Mouse (Mus musculus): ENCODE measurements at regions not wholly inside any gene's neighbourhood (a gene's known extent, or its start where the extent isn't known, plus 50 kb on each side); places are given as distances from the start of the nearest gene placed in this dataset.

GRCm38 (mm10) chr10:122386748-122387147 lies 61.6 kb upstream of the Avpr1a start:
- Histone ChIP-seq H3K27me3 (ENCODE audit: control insufficient read depth, insufficient read depth, low read length) (no peaks in the 10 kb centered on the region; the same call in 1 of the 2 replicates), H3K4me3 (replicated peaks; ENCODE audit: insufficient read depth, low read depth, low read length) (no peak overlapping the region), H3K4me1 (ENCODE audit: control insufficient read depth, insufficient read depth, low read length) (no peaks in the 10 kb centered on the region), H3K27ac (ENCODE audit: insufficient read depth, low read length) (no peak overlapping the region)
- no peak for DNase-seq
- WGBS = 81% methylated on average over 3 of the region's 3 CpGs
- TF ChIP-seq CTCF (IDR thresholded peaks at IDR 0.05; ENCODE audit: borderline replicate concordance, insufficient read depth, low read depth, low read length) = no peak
- no peak for TF ChIP-seq POLR2A (IDR thresholded peaks at IDR 0.05; ENCODE audit: borderline replicate concordance, insufficient read depth, low read length)

GRCm38 (mm10) chr10:122379661-122380344 lies 68.5 kb upstream of the Avpr1a start:
- no peaks in the 10 kb centered on the region for H3K4me1 ChIP-seq (ENCODE audit: control insufficient read depth, insufficient read depth, low read length)
- 79% methylated on average over 3 of the region's 3 CpGs for WGBS
- H3K27ac ChIP-seq (ENCODE audit: insufficient read depth, low read length) = no peak overlapping the region
- DNase-seq = no peak
- TF ChIP-seq POLR2A (IDR thresholded peaks at IDR 0.05; ENCODE audit: borderline replicate concordance, insufficient read depth, low read length) = no peak
- TF ChIP-seq CTCF (IDR thresholded peaks at IDR 0.05; ENCODE audit: borderline replicate concordance, insufficient read depth, low read depth, low read length) = no peak
- no peaks in the 10 kb centered on the region for H3K27me3 ChIP-seq (ENCODE audit: control insufficient read depth, insufficient read depth, low read length)
- H3K4me3 ChIP-seq (replicated peaks; ENCODE audit: insufficient read depth, low read depth, low read length) = no peak overlapping the region

DNA sequence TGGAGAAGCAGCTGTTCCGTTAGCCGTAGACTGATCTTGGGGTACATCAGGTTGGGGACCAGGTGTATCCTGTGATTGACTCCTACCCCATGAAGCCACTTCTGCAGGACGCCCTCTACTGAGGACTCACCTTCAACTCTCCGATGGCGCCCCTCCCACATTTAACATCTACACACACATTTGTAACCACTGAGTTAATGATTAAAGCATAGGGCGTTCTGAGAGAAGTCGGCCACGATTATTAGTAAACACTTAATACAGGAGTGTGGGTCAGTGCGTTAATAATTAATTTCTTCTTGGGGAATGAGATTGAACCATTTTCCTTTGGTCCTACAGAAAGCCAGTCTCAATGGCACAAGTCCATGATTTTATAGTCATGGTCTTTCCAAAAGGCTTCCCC lies 105.0 kb upstream of the Avpr1a start:
- WGBS = 96% methylated on average over 9 of the region's 9 CpGs
- DNase-seq = no peak
- H3K27ac ChIP-seq (ENCODE audit: insufficient read depth, low read length) = no peak overlapping the region
- no peak for TF ChIP-seq CTCF (IDR thresholded peaks at IDR 0.05; ENCODE audit: borderline replicate concordance, insufficient read depth, low read depth, low read length)
- H3K4me1 ChIP-seq (ENCODE audit: control insufficient read depth, insufficient read depth, low read length) = no peaks in the 10 kb centered on the region
- no peak overlapping the region for H3K4me3 ChIP-seq (replicated peaks; ENCODE audit: insufficient read depth, low read depth, low read length)
- H3K27me3 ChIP-seq (ENCODE audit: control insufficient read depth, insufficient read depth, low read length) = no peaks in the 10 kb centered on the region

- WGBS = 80% methylated on average over 12 of the region's 12 CpGs
- H3K4me1 ChIP-seq (ENCODE audit: control insufficient read depth, insufficient read depth, low read length) = no peaks in the 10 kb centered on the region
- no peak for DNase-seq
- TF ChIP-seq POLR2A (IDR thresholded peaks at IDR 0.05; ENCODE audit: borderline replicate concordance, insufficient read depth, low read length) (no peak), CTCF (IDR thresholded peaks at IDR 0.05; ENCODE audit: borderline replicate concordance, insufficient read depth, low read depth, low read length) (no peak)
- H3K27me3 ChIP-seq (ENCODE audit: control insufficient read depth, insufficient read depth, low read length) = no peaks in the 10 kb centered on the region
- H3K4me3 ChIP-seq (replicated peaks; ENCODE audit: insufficient read depth, low read depth, low read length) = no peak overlapping the region
- H3K27ac ChIP-seq (ENCODE audit: insufficient read depth, low read length) = no peak overlapping the region
Observed at GRCm38 (mm10) chr10:122342356-122342755, 105.9 kb upstream of the Avpr1a start.

DNA sequence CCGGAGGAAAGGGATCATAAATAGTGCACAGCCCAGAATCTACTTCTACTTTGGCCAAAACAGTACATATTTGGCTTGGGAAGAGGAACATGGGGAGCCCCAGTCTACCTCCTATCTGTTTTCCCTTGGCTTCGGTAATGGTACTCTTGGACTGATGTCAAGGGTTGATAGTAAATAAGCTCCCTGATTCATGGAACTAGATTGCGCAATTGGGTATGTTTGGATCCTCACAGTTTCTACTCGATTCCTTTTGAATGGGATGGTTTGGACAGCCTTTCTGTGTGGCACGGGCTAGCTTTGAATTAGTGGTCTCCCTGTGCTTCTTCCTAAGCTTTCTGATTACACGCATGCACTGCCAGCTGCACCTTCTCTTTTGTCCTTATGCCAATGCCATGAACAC lies 121.4 kb upstream of the Avpr1a start:
- 16% methylated on average over 6 of the region's 6 CpGs for whole genome bisulfite sequencing
- no peak for DNase-seq
- Histone ChIP-seq H3K4me1 (ENCODE audit: control insufficient read depth, insufficient read depth, low read length) (no peaks in the 10 kb centered on the region), H3K27me3 (ENCODE audit: control insufficient read depth, insufficient read depth, low read length) (no peaks in the 10 kb centered on the region; the same call in 1 of the 2 replicates), H3K27ac (ENCODE audit: insufficient read depth, low read length) (no peak overlapping the region), H3K4me3 (replicated peaks; ENCODE audit: insufficient read depth, low read depth, low read length) (no peak overlapping the region)
- no peak for TF ChIP-seq CTCF (IDR thresholded peaks at IDR 0.05; ENCODE audit: borderline replicate concordance, insufficient read depth, low read depth, low read length)
- no peak for TF ChIP-seq POLR2A (IDR thresholded peaks at IDR 0.05; ENCODE audit: borderline replicate concordance, insufficient read depth, low read length)

- TF ChIP-seq POLR2A (IDR thresholded peaks at IDR 0.05; ENCODE audit: borderline replicate concordance, insufficient read depth, low read length) (no peak), CTCF (IDR thresholded peaks at IDR 0.05; ENCODE audit: borderline replicate concordance, insufficient read depth, low read depth, low read length) (no peak)
- DNase-seq = peak; percentile 7 to 15
- H3K4me3 ChIP-seq (replicated peaks; ENCODE audit: insufficient read depth, low read depth, low read length) = no peak overlapping the region
- no peak overlapping the region for H3K27ac ChIP-seq (ENCODE audit: insufficient read depth, low read length)
- 8% methylated on average over 4 of the region's 4 CpGs for WGBS
- no peaks in the 10 kb centered on the region for H3K27me3 ChIP-seq (ENCODE audit: control insufficient read depth, insufficient read depth, low read length)
- H3K4me1 ChIP-seq (ENCODE audit: control insufficient read depth, insufficient read depth, low read length) = no peaks in the 10 kb centered on the region; the same call in 1 of the 2 replicates
Observed at GRCm38 (mm10) chr10:122318886-122319285, 129.4 kb upstream of the Avpr1a start.

DNA sequence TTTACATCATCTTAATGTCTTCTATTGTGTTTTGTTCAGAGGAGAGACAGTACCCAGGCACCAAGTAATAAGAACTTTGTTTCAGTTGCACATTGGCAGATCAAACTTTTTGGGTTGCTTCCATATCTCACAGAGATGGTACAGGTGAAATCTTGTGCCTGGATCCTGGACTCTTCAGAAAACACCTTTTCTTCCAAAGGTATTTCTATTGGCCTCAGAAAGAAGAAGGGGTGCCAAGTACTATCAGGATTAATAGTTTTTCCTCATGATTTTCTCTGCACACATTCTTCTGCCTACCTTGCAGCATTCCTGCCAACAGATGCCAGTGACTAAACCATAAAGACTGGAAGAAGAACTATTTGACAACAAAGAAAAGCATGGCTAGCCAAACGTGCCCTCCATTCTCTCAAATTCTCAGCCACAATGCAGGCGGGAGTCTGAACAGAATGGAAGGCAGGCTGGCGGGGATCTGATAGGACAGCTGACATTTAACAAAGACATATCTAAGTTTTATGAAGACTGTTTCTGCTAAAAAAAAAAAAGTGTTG lies 137.6 kb upstream of the Avpr1a start:
- Histone ChIP-seq H3K27me3 (ENCODE audit: control insufficient read depth, insufficient read depth, low read length) (no peaks in the 10 kb centered on the region), H3K4me3 (replicated peaks; ENCODE audit: insufficient read depth, low read depth, low read length) (no peak overlapping the region), H3K27ac (ENCODE audit: insufficient read depth, low read length) (no peak overlapping the region), H3K4me1 (ENCODE audit: control insufficient read depth, insufficient read depth, low read length) (no peaks in the 10 kb centered on the region)
- 50% methylated on average over 3 of the region's 3 CpGs for WGBS
- no peak for DNase-seq
- TF ChIP-seq CTCF (IDR thresholded peaks at IDR 0.05; ENCODE audit: borderline replicate concordance, insufficient read depth, low read depth, low read length) (no peak), POLR2A (IDR thresholded peaks at IDR 0.05; ENCODE audit: borderline replicate concordance, insufficient read depth, low read length) (no peak)

DNA sequence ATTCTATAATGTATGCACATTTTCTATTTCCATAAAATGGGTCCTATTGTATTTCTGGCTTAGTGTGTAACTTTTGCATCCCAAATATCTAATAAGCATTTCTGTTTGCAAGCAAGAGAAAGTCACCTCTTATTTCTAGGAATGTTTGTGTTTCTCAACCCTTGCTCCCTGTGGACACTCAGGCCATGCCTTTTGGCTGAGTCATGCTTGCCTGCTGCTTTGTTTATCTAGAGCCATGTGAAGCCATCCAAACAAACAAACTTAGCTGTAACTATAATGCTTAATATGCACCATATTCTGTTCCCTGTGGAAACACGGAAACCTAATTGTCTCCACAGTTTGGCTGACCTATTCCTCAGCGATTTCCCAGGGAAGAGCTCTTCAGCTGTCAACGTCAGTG lies 139.6 kb upstream of the Avpr1a start:
- H3K27me3 ChIP-seq (ENCODE audit: control insufficient read depth, insufficient read depth, low read length) = no peaks in the 10 kb centered on the region
- TF ChIP-seq POLR2A (IDR thresholded peaks at IDR 0.05; ENCODE audit: borderline replicate concordance, insufficient read depth, low read length) = no peak
- TF ChIP-seq CTCF (IDR thresholded peaks at IDR 0.05; ENCODE audit: borderline replicate concordance, insufficient read depth, low read depth, low read length) = no peak
- WGBS = 78% methylated on average over 3 of the region's 3 CpGs
- no peaks in the 10 kb centered on the region for H3K4me1 ChIP-seq (ENCODE audit: control insufficient read depth, insufficient read depth, low read length)
- H3K27ac ChIP-seq (ENCODE audit: insufficient read depth, low read length) = no peak overlapping the region
- DNase-seq = no peak
- no peak overlapping the region for H3K4me3 ChIP-seq (replicated peaks; ENCODE audit: insufficient read depth, low read depth, low read length)
